Mouse (Mus musculus): ENCODE measurements around the gene Dact2.

GRCm38 (mm10) chr17:14202291-14203030 is 1.6 kb downstream of the Dact2 start:
- TF ChIP-seq USF1 (IDR thresholded peaks at IDR 0.05; ENCODE audit: low read depth): peak; percentile 33
- no peak for TF ChIP-seq CTCF (IDR thresholded peaks at IDR 0.05; ENCODE audit: control insufficient read depth, insufficient read depth, insufficient read length)
- TF ChIP-seq FOSL1 (IDR thresholded peaks at IDR 0.05; ENCODE audit: insufficient read depth, low read length, poor library complexity, severe bottlenecking): no peak
- no peak for TF ChIP-seq CEBPB (IDR thresholded peaks at IDR 0.05; ENCODE audit: low read depth)
- TF ChIP-seq MAX (IDR thresholded peaks at IDR 0.05): no peak
- TF ChIP-seq MYOG (IDR thresholded peaks at IDR 0.05; ENCODE audit: control insufficient read depth, extremely low read depth, insufficient read length): no peak
- no peak for TF ChIP-seq MYOD1 (IDR thresholded peaks at IDR 0.05; ENCODE audit: control insufficient read depth, insufficient read length, low read depth)

All from C2C12 (cell line).